Mouse (Mus musculus): ENCODE results near the gene Rps15.
A peak's percentile ranks its signal among the peaks of the same experiment; 100 is the strongest.

The Rps15 gene

DNA sequence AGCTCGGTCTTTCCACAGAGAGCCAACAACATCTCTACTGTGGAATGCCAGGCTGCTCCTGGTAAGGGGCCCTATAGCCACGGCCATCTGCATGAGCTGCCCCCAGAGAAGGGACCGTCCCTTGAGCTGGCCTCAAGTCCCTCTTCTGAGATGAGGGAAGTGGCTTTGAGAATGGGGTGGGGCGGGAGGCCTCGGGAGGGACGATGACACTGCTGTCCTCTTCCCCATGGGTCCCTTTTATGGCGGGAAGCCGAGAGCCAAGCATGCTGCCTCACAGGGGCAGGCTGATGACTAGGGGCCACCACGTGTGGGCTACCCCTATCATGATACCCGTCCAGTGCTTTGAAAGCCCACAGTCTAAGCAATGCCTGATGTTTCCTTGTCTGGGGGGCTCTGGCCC lies 24.8 kb downstream of the Rps15 start:
- DNase-seq, result no peak

DNA sequence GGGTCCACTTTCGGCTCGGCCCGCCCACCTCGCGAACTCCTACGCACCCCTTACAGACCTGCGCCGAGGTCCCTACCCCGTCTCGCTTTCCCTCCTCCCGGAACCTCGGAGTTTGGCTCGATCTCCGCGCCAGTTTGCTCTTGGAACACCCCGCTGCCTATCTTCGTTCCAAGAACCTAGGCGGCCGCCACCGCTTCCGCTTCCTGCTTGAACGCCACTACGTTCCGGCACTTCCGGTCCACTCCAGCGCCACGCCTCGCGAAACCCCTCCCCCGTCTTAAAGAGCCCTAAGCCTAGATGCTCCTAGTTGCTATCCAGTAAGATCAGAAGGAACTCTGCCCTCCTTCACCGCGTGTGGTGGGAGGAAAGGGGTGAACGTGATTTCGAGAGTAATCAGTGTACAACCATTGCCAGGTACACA lies 28.1 kb downstream of the Rps15 start, which contains the start of gene 2310011J03Rik:
2310011J03Rik (minus strand) TSS at position 198 of the 421 bp plus-strand sequence.
- DNase-seq, result peak; percentile 85

DNA sequence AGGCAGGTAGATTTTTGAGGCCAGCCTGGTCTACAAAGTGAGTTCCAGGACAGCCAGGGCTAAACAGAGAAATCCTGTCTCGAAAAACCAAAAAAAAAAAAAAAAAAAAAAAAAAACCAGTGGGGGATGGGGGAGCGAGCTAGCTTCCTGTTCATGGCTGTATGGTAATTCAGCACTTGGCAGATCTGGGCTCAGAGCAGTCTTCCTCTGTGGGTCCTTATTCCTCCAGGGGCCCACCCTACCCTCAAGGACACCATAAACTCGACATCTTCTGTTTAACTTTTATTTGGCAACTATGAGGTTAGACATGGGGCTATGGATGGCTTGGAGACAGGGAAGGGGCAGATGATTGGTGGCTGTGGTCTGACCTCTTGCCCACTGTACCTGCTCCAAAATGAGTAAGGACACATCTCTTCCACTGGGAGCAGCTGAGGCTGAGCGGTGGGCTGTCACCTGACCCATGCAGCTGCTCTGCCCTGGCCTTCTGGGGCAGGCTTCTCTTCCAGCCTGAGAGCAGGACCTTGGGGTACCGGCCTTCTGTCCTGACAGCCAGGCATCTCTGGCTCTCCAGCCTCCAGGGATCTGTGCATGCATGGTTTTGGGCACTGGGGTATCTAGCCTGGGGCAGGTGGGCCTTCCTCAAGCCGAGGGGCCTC lies 28.9 kb downstream of the Rps15 start:
- no peak for DNase-seq

DNA sequence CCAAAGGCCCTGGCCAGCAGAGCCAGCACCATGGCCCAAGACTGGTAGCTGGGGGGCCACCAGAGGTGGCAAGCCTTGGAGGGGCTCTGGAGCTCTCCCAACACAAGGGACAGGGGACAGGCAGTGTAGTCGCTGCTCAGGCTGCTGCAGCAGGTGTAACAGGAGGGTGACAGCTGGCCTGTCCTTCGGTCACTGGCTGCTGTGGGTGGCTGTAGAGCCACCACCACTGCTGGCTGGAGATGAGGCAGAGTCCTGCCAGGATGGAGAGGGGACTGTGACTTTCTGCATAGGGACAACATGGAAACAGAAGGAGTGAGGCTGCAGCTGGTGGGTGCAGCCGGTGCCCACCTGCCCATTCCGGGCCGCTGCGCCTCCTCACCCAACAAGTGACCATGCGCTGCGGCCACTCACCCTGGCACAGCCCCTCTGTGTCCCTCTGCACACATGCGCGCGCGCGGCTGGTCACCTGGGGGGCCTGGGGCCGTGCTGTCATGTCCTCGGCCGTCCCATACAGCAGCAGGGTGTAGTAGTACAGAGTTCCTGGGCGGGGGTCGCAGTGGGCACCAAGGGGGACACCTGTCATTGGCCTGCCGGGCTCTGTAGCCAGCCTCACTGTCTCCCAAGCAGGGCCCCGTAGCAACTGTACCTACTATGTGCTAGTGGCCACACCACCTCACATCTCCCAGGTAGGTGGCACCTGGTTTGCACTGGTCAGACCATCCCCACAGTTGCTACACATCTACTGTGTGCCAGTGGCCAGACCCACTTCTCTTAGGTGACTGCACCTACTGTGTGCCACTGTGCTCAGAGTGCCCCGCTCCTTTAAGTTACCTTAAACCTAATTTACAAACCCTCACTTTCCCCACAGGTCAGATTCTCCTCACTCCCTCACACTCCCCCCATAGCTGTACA lies 29.7 kb downstream of the Rps15 start:
- no peak for DNase-seq

DNA sequence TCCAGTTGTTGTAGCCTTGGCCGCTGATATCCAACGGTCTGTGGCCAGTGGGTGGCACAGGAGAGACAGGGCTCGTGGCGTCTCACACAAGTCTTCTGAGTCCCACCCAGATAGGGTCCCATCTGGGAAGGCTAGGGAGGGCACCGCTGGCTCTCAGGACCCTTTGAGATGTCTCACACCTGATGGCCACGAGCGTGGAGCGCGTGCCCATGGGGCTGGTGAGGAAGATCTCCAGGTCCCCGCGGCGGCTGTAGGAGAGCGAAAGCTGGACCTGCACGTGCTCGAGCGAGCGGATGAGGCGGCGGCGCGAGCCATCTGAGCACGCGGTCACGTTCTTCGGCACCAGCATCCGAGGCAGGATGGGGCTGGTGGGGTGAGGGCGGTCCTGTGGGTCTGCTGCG lies 30.6 kb downstream of the Rps15 start:
- DNase-seq, result no peak

DNA sequence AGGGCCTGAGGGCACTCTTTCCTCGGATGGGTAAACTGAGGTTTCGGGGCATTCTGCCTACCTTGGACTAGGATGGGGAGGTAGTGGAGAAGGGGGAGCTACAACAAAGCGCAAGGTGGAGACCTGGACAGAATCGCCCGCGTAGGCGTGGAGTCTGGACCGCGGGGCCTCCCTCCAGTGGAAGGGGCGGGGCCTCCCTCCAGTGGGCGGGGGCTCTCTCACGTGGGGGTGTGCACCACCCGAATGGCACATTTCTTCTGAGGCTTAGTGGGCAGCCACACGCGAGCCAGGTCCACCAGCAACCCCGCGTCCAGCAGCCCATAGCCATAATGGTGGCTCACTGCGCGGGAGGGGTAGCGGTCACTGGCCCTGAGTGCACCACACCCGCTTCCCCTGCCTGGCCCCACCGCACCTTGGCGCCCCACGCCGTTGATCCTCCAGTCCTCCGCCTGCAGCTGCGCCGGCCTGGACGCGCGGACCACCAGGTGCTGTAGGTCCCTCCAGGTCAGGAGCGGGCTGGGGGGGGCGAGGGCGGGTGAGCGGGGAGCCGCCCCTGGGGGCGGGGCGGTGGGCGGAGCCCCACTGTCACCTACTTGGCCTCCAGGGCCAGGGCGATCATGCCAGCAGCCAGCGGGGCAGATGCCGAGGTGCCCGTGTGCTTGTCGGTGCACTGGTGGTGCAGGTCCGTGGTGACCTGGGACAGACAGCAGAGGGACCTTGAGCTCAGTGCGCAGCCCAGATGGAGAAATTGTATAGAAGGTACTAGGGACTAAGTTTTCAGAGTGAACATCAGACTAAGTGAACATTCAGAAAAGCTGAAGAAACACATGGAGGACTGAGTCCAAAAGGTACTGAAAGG lies 31.2 kb downstream of the Rps15 start:
- peak; percentile 58 for DNase-seq

DNA sequence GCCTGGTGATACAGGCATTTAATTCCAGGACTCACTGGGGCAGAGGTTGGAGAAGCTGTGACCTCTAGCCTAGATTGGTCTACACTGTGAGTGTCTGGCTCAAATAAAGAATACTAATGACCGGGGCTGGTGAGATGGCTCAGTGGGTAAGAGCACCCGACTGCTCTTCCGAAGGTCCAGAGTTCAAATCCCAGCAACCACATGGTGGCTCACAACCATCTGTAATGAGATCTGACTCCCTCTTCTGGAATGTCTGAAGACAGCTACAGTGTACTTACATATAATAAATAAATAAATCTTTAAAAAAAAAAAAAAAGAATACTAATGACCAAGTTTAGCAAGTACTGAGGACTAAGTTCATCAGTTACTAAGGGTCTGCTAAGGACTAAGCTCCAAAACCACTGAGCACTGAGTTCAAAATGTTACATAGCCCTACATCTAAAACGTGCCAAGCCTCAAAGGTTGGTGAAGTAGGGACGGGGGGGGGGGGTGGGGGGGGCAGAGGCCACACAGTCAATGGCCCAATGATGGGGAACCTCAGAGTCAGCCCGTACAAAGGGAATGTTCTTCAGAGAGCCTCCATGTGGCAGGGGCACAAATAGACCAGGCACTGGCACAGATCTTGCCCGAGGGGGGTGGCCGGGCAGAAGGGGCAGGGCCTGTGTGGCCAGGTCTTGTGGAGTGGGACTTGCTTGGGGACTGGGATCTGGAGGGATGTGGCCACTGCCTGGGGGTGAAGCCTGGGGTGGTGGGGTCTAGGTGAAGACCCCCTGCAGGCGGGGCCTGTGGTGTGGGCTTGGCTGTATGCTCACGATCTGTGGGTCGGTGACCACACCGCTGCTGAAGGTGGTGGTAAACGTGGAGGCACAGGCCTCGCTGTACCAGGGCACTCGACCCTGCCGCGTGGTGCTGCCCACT lies 32.1 kb downstream of the Rps15 start:
- no peak for DNase-seq

DNA sequence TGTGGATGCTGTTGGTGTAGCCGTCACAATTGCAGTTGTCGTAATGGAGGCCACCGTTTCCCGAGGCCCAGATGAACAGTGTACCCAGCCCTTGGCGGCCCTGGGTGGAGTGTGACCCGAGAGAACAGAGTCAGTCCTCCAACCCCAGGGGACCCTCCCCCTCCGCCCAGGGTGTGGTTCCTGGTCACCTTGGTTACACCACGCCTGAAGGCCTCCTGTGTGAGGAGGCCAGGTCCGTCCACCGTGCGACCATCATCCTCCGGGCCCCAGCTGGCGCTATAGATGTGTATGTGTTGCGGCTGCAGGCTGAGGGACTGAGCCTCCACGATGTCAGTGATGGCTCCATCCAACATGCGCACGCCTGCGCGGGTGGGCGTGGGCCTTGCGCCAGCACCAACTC lies 32.8 kb downstream of the Rps15 start:
- no peak for DNase-seq

DNA sequence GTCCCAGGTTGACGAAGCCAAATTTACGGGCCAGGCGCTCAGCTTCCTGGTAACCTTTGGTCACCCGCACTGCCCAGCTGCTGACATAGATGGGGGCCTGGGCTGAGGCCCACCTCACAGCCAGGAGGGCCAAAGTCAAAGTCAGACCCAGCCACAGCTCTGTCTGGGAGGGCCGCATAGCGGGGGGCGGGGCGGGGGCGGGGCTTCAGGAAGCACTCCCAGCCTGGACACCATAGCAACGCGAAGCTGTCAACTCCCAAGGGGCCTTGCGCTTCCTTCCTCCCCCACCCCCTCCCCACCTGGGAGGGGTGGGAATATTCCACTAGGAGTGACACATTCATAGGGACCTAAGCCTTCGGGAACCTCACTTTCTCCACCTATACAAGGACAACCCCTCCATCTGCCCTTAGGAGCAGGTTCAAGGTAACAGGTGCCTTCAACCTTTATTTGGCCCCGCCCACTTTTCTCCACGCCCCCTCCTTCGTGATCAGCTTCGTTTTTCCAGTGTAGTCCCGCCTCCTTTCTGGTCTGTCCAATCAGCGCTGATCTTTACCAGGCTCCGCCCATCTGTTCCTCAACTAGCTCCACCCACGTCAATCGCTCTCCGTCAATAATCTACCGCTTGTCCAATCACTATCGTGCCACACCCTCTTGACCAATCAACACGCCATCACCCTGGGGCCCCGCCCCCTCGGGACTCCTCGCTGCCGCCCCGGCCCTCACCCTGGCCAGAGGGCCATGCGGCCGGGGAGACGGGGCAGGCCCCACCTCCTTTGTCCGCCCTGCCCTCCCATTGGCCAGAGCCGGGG lies 37.2 kb downstream of the Rps15 start, which contains the start of the genes Pcsk4 and Reep6:
Pcsk4 (minus strand) TSS at position 226 of the 809 bp plus-strand sequence.
Reep6 (plus strand) TSS at position 681 of the 809 bp plus-strand sequence.
- peak; percentile 94 for DNase-seq

DNA sequence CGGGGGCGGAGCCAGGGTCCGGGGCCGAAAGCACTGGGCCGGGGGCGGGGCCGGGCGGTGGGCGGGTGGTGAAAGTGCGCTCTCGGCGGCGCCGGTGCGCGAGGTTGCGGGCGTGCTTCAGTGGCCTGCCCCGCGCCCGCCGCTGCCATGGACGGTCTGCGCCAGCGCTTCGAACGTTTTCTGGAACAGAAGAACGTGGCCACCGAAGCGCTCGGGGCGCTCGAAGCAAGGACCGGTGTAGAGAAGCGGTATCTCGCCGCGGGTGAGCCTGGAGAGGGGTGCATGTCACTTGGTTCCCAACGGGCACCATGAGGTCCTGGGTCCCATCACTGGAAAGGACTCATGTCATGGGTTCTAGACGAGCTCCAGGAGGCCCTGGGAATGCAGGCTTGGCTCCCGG lies 37.8 kb downstream of the Rps15 start:
- DNase-seq, result no peak

DNA sequence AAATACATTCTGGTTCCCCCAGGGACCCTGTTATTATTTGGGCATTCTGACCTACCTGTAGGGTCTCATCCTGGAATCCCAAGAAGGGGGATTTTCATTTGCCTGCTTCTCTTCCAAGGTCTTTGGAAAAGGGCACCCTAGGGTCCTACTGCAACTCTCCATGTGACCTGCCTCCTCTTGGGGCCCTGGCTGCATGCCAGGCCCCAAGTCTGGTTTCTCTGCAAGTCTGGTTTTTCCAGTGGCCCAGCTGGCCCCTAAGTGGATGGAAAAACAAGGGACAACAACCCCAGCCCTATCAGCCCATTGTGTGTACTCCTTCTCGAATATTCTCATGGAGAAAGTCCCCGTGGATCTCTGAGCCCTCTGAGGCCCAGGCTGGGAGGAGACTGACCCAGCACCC lies 38.6 kb downstream of the Rps15 start:
- no peak for DNase-seq

DNA sequence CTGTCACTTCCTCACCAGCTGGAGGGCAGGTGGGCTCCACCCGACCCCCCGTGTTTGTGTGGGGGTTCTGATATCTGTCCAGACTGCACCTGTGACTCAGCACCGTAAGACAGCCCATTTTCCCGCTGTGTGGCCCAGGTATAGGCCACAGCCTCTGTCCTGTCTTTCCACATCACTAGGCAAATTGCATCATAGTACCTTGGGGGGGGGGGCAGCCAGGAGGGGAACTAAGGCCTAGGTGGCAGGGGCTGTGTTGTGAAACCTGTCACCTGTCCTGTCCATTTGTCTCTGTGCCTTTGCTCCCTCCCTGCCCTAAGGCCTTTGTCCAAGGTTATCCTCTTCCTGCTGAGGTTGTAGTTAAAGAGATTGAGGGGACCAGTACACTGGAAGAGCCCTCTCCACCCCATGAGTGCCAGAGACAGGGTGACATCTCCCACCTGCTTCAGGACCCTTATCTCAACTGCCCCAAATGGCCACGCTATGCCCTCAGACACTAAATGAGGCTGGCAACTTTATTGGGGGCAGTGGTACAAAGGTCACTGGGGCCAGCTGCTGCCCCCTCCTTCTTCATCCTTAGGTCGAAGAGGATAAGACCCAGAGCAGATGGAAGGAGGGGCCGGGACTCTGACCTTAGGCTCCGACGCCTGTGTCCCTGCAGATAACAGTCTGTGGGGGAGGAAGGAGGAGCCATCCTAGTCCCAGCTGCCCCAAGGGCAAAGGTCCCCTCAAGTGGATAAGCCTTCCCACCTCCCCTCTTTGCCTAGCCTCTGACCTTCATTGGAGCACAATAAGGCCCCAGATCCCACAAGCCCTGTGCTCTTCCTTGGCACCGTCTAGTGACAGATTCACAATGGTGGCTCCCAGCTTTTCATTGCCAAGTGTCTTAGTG lies 39.6 kb downstream of the Rps15 start:
- DNase-seq, result no peak

DNA sequence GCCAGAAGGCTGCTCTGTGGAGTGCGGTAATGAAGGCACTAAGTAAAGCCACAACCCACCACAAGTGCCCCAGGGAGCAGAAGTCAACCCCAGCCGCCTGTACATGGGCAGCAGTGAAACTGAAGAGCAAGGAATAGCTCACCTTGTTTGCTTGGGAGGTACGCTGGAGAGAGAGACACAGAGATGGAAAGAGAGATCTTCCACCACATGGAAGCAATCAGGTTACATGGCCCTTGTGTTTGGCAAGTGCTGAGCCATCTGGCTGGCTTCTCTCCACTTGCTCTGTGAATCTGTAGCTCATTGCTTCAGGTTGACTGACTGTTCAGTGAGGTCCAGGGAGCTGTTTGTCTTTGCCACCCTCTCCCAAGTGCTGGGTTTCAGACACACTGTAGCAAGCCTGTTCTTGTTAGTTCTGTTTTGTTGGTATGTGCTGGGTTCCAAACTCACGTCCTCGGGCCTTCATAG lies 40.3 kb downstream of the Rps15 start:
- DNase-seq, result no peak

DNA sequence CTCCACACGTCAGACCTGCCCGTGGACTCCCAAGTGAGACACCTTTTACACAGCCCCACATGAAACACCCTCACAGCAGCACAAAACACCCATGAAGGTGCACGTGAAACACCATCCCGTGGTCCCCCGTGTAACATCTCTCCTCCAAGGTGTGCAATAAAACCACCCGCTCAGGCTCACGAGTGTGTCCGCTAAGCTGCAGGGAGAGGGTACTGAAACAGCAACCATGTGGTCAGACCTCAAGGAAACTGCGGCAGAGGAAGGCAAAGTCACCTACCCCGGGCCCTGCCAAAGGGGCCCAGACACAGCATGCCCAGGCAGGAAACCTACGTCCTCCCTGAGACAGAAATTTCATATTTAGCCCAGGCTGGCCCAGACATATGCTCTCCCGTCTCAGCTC lies 44.0 kb downstream of the Rps15 start:
- no peak for DNase-seq

DNA sequence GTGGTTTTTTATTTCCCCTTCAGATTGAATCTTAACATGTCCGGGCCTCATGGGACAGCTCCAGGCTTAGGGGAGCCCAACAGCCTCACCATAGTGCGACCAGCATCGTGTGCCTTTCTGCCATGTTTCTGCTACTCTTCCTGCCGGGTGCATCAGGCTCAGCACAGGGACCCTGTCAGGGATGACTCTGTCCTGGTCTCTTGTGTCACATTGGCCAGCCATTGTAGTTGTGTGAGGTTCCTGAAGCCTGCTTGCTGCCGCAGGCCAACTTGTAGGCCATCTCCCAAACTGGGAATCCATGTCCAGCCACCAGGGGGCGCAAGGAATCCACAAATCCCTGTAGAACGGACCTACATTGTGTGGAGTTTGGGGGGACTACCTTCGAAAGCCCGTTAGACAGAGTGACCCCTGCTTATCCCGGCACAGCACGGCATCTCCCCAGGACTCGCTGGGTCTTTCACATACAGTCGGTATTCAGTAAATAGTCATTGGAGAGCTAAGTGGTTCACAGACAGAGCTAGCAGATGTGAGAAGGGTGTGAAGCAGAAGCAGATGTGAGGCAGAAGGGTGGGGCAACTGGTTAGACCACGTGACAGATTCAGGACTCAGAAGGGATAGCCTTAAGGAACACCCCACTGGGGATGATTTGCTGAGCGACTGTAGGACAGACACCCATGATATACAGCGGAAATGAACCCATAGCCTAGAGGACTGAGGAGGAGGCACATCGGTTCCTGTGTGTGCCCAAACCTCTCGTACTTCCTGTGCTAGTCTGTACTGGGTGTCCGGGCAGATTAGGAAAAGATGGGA lies 47.9 kb downstream of the Rps15 start:
- DNase-seq, result peak; percentile 95

DNA sequence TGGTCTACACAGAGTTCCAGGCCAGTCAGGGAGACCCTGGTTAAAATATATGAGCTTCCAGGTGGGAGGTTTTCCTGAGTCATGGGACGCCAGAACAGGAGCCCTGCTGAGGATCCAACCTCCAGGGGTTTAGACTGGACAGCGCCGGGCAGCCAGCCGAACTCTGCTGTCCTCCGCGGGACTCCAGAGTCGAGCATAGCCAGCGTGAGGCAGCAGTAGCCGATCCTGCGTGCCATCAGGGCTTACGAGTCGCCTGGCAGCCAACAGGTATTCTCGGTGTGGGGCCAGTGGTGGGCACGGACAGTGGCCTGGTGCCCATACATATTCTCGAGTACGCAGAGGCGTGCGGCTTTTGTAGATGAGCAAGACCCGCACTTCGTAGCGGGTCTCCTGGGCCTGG lies 48.8 kb downstream of the Rps15 start:
- no peak for DNase-seq

DNA sequence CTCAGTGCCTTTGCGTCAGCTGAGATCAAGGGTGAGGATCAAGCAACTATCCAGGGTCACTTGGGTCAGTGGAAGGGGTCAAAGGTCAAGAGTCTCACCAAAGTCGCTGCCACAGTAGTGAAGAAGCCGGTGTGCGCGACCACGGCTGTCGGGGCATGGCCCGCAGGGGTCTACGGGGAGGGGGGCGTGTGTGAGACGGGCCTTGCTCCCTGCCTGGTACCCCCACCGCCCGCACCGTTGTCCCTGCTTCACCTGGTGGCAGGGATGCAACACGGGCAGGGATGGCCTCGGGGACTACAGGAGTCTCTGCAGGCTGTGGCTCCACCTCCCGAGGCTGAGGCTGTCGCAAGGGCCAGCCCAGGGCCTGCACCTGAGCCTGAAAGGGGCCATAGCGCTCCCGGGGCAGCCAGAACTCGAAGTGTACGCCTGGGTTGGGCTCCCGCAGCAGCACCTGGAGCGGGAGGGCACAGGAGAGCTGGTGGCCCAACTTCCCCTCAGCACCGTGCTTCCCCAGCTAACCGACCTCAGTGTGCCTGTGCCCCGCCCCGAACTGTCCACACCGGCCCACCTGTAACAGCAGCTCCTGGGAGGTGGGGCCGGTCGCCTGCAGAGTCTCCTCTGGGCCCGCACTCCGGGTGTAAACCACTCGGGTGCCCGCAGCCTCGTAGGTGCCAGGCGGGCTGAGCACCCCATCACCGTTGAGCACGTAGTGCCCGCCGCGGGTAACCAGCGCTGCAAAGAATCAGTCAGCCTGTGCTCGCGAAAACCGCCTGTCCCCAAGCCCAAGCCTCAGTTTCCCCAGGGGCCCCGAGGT lies 49.4 kb downstream of the Rps15 start:
- DNase-seq, result no peak

DNA sequence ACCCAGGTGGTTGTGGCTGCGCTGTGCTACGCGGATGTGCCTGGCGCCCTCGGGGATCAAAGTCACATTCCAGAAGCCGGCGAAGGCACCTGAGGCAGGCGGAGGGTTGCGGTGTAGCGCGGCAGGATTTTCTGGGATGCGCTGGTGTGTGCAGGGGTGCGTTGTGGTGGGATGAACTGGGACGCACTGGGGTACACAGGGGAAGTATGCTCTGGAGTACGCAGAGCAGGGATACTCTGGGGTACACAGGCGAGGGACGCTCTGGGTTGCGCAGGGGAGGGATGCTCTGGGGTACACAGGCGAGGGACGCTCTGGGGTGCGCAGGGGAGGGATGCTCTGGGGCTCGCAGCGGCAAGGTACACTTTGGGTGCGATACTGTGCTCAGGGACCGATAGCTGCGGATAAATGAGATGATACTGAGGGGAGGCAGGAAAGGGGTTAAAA lies 50.1 kb downstream of the Rps15 start:
- DNase-seq, result no peak

All from right cerebral cortex, postnatal 4 days (tissue).